Mouse (Mus musculus) stomach, embryonic 14.5 days (tissue): ENCODE data around the gene Cd52. TPM values are rescaled to one million over a fixed set of nuclear protein-coding genes. Genes with fewer than 3 reads are reported as not detected.
"Not testable (repeated sequence)": the region's sequence is repeated elsewhere in the genome, so short reads cannot be mapped to it uniquely, and the experiment has no call there.

ENCODE experiments used
- ATAC-seq: fragments of 200-750 bp; cut with Nextera tagmentation; 2 replicates; pipeline ENCODE4 v1.8.0; 2017; ENCODE audit warnings: low read depth, moderate TSS enrichment; ENCODE audit not compliant: insufficient number of reproducible peaks, insufficient read depth, low FRiP score
- H3K27ac ChIP-seq: fragments of 300-500 bp; sonication (generic); 2 replicates; pipeline ENCODE4 v1.5.1; 2014; ENCODE audit warnings: mild to moderate bottlenecking, low read length, moderate library complexity, mixed read lengths
- H3K27me3 ChIP-seq: fragments of 300-500 bp; sonication (generic); 2 replicates; pipeline ENCODE4 v1.6.1; 2014; ENCODE audit warnings: low read length, control low read depth, mixed read lengths; ENCODE audit not compliant: control insufficient read depth, insufficient read depth
- H3K36me3 ChIP-seq: fragments of 300-500 bp; sonication (generic); 2 replicates; pipeline ENCODE4 v1.6.1; 2014; ENCODE audit warnings: mild to moderate bottlenecking, control low read depth, low read length, moderate library complexity, mixed read lengths; ENCODE audit not compliant: control insufficient read depth, insufficient read depth
- H3K4me1 ChIP-seq: fragments of 300-500 bp; sonication (generic); 2 replicates; pipeline ENCODE4 v1.6.1; 2014; ENCODE audit warnings: low read length, control low read depth, mixed read lengths; ENCODE audit not compliant: control insufficient read depth, insufficient read depth
- H3K4me2 ChIP-seq: fragments of 300-500 bp; sonication (generic); replicated peaks from 2 replicates; pipeline ENCODE4 v1.6.1; 2014; ENCODE audit warnings: low read depth, low read length, control low read depth
- H3K4me3 ChIP-seq: fragments of 300-500 bp; sonication (generic); 2 replicates; pipeline ENCODE4 v1.5.1; 2014; ENCODE audit warnings: low read depth, low read length, control low read depth
- H3K9ac ChIP-seq: fragments of 300-500 bp; sonication (generic); replicated peaks from 2 replicates; pipeline ENCODE4 v1.6.1; 2014; ENCODE audit warnings: low read depth, mild to moderate bottlenecking, control low read depth, low read length, moderate library complexity, mixed read lengths
- H3K9me3 ChIP-seq: fragments of 300-500 bp; sonication (generic); 2 replicates; pipeline ENCODE4 v1.6.1; 2016; ENCODE audit warnings: low read depth, low read length, control low read depth; ENCODE audit not compliant: control insufficient read depth
- WGBS: fragments of 180-500 bp; shearing (Covaris S2); extraction: QIAGEN DNeasy Blood & Tissue Kit; methylation state at CpG from one replicate; pipeline ENCODE4 v1.1.7; 2014; 5-methylcytosine and 5-hydroxymethylcytosine counted together
- polyA plus RNA-seq: library from polyadenylated mRNA; unstranded; fragments of >200 nt; fragmentation: Nextera tagmentation; extraction: Ambion mirVana; gene quantifications from 2 replicates; pipeline ENCODE4 v1.2.1, GENCODE M21; 2014

The Cd52 gene
- polyA plus RNA-seq, result 16.3 and 16.4 TPM in 2 replicates

GRCm38 (mm10) chr4:134094923-134095547 lies at the start of gene Cd52:
Gene Cd52, minus strand, starts transcription at chr4:134095082.
- H3K4me2 ChIP-seq, result no peak within 1 kb of the TSS
- ATAC-seq, result no peak
- 66% methylated on average over 3 of the region's 3 CpGs for WGBS
- H3K27ac ChIP-seq, result no peak within 1 kb of the TSS
- no peaks in the 10 kb centered on the region for H3K4me1 ChIP-seq
- H3K27me3 ChIP-seq, result no peaks in the 10 kb centered on the region
- H3K9ac ChIP-seq, result no peak within 1 kb of the TSS
- no peaks in the 10 kb centered on the region for H3K36me3 ChIP-seq
- H3K9me3 ChIP-seq, result no peaks in the 10 kb centered on the region
- no peak within 1 kb of the TSS for H3K4me3 ChIP-seq

GRCm38 (mm10) chr4:134144297-134144696 lies 49.4 kb upstream of the Cd52 start:
- H3K9me3 ChIP-seq, H3K27me3 ChIP-seq, H3K4me3 ChIP-seq, H3K27ac ChIP-seq, H3K4me2 ChIP-seq, H3K36me3 ChIP-seq, H3K4me1 ChIP-seq, H3K9ac ChIP-seq, ATAC-seq: not testable (repeated sequence)
- WGBS, result 91% methylated on average over 5 of the region's 5 CpGs

- H3K27me3 ChIP-seq, result no peaks in the 10 kb centered on the region
- H3K27ac ChIP-seq, result no peak overlapping the region
- no peaks in the 10 kb centered on the region for H3K9me3 ChIP-seq
- H3K4me2 ChIP-seq, result no peak overlapping the region
- ATAC-seq, result no peak
- H3K9ac ChIP-seq, result no peak overlapping the region
- 85% methylated on average over 2 of the region's 2 CpGs for WGBS
- no peaks in the 10 kb centered on the region for H3K4me1 ChIP-seq
- 0 out of 2 replicates have a peak, but pooled peaks cover 4% of the 10 kb centered on the region for H3K36me3 ChIP-seq
- no peak overlapping the region for H3K4me3 ChIP-seq
These were observed 44.0 kb upstream of the Cd52 start for GRCm38 (mm10) chr4:134138857-134139256.

GRCm38 (mm10) chr4:134136280-134136926 lies 41.5 kb upstream of the Cd52 start:
- Histone ChIP-seq H3K4me2 (no peak overlapping the region), H3K9me3 (no peaks in the 10 kb centered on the region), H3K4me1 (no peaks in the 10 kb centered on the region), H3K9ac (no peak overlapping the region), H3K36me3 (0 out of 2 replicates have a peak, but pooled peaks cover 4% of the 10 kb centered on the region), H3K4me3 (no peak overlapping the region), H3K27me3 (no peaks in the 10 kb centered on the region), H3K27ac (0 out of 2 replicates have a peak overlapping the region, but pooled peaks have one; percentile 4)
- no peak for ATAC-seq
- WGBS, result 45% methylated on average over 3 of the region's 3 CpGs

GRCm38 (mm10) chr4:134132519-134133095 lies 37.7 kb upstream of the Cd52 start:
- 65% methylated on average over 8 of the region's 8 CpGs for WGBS

GRCm38 (mm10) chr4:134132117-134132516 lies 37.2 kb upstream of the Cd52 start:
- Histone ChIP-seq H3K36me3 (no peaks in the 10 kb centered on the region), H3K27ac (no peak overlapping the region), H3K9ac (no peak overlapping the region), H3K4me2 (no peak overlapping the region), H3K4me1 (peaks cover 21% of the 10 kb centered on the region), H3K4me3 (no peak overlapping the region), H3K9me3 (no peaks in the 10 kb centered on the region), H3K27me3 (no peaks in the 10 kb centered on the region)
- 62% methylated on average over 3 of the region's 3 CpGs for WGBS
- no peak for ATAC-seq

More at GRCm38 (mm10) chr4:134132519-134133095, 37.7 kb upstream of the Cd52 start:
- Histone ChIP-seq H3K4me3 (no peak overlapping the region), H3K4me2 (no peak overlapping the region), H3K9ac (no peak overlapping the region), H3K36me3 (no peaks in the 10 kb centered on the region), H3K27me3 (no peaks in the 10 kb centered on the region), H3K9me3 (no peaks in the 10 kb centered on the region), H3K27ac (no peak overlapping the region), H3K4me1 (peaks cover 17% of the 10 kb centered on the region)
- no peak for ATAC-seq

- peak overlapping the region; percentile 97 for H3K27ac ChIP-seq
- H3K9ac ChIP-seq, result no peak overlapping the region
- H3K36me3 ChIP-seq, result no peaks in the 10 kb centered on the region
- H3K27me3 ChIP-seq, result no peaks in the 10 kb centered on the region
- no peaks in the 10 kb centered on the region for H3K9me3 ChIP-seq
- peak overlapping the region; percentile 75 for H3K4me2 ChIP-seq
- 39% methylated on average over 6 of the region's 6 CpGs for WGBS
- peak overlapping the region; percentile 84; the same call in 1 of the 2 replicates for H3K4me3 ChIP-seq
- H3K4me1 ChIP-seq, result peaks cover 28% of the 10 kb centered on the region
- no peak for ATAC-seq
These were observed 34.6 kb upstream of the Cd52 start for GRCm38 (mm10) chr4:134129482-134129881.

GRCm38 (mm10) chr4:134128983-134129362 lies 34.1 kb upstream of the Cd52 start:
- 2% methylated on average over 14 of the region's 14 CpGs for WGBS
- peak overlapping the region; percentile 97 for H3K27ac ChIP-seq
- peak; percentile 61 for ATAC-seq
- H3K36me3 ChIP-seq, result no peaks in the 10 kb centered on the region
- peak overlapping the region; percentile 75 for H3K4me2 ChIP-seq
- H3K4me1 ChIP-seq, result peaks cover 28% of the 10 kb centered on the region
- H3K9ac ChIP-seq, result peak overlapping the region; percentile 83
- H3K9me3 ChIP-seq, result no peaks in the 10 kb centered on the region
- peak overlapping the region; percentile 84 for H3K4me3 ChIP-seq
- H3K27me3 ChIP-seq, result no peaks in the 10 kb centered on the region
